13 mouse cellular contexts compared by ENCODE assay signal in the genomic region with DNA sequence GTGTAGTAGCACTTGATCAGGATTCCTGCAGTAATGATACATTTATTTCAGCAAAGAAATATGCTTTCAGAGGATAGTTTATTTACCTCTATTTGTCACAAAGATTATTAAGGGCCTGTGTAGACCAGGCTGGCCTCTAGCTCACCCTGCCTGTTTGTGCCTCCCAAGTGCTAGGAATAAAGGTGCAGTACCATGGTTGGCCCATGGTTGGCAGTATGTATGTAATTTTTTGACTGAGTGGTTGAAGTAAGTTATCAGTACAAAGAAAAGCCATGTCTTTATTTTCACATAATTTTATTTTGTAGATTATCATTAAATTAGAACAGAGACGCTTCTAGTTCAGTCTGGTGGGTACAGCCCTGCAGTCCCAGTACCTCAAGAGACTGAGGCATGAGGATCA.
DNase-seq lines count a peak whose midpoint lies in the region; ATAC-seq and TF ChIP-seq lines count a peak whose summit lies in the region.
"Had no signal": no experiment of that assay in that cellular context is flagged by ENCODE, and none has a peak within 500 bp of the region (broad histone marks: within the 10 kb centered on the region; RNA-seq: fewer than 3 reads in every experiment).

No protein-coding gene starts in this region.

- 89% methylated on average over 1 of the region's 1 CpGs for WGBS in hindbrain, postnatal 0 days
- WGBS in hindbrain, embryonic 11.5 days = 84% methylated on average over 1 of the region's 1 CpGs
- 100% methylated on average over 1 of the region's 1 CpGs for WGBS in liver, adult 2 months
- 64% methylated on average over 1 of the region's 1 CpGs for WGBS in liver, embryonic 11.5 days

- H3K27me3 ChIP-seq in hindbrain, postnatal 0 days (ENCODE audit: insufficient read depth, low read length) = no peaks in the 10 kb centered on the region
- no peaks in the 10 kb centered on the region for H3K27me3 ChIP-seq in hindbrain, embryonic 11.5 days (ENCODE audit: control insufficient read depth, insufficient read depth, low read length)
- no peaks in the 10 kb centered on the region for H3K27me3 ChIP-seq in liver, adult 2 months (ENCODE audit: control insufficient read depth, insufficient read depth, low read length)
- H3K27me3 ChIP-seq in liver, embryonic 11.5 days (replicated peaks; ENCODE audit: control insufficient read depth, insufficient read depth, low read length) = no peaks in the 10 kb centered on the region
- H3K27me3 ChIP-seq: neural tube, embryonic 13.5 days had no signal

- H3K36me3 ChIP-seq in hindbrain, postnatal 0 days (ENCODE audit: insufficient read depth, low read length) = no peaks in the 10 kb centered on the region
- H3K36me3 ChIP-seq in hindbrain, embryonic 11.5 days (ENCODE audit: control insufficient read depth, insufficient read depth, low read length) = no peaks in the 10 kb centered on the region
- no peaks in the 10 kb centered on the region for H3K36me3 ChIP-seq in liver, adult 2 months (ENCODE audit: control insufficient read depth, insufficient read depth, low read length)
- no peaks in the 10 kb centered on the region for H3K36me3 ChIP-seq in liver, embryonic 11.5 days (ENCODE audit: control insufficient read depth, insufficient read depth, low read length)
- H3K36me3 ChIP-seq: G1E; neural tube, embryonic 13.5 days had no signal

- ATAC-seq in hindbrain, postnatal 0 days = no peak
- no peak for ATAC-seq in hindbrain, embryonic 11.5 days (ENCODE audit: low FRiP score)
- no peak for ATAC-seq in liver, embryonic 11.5 days (replicated peaks; ENCODE audit: low FRiP score)
- ATAC-seq in monocyte, adult 5-6 weeks (replicated peaks; ENCODE audit: insufficient number of reproducible peaks, low FRiP score, low TSS enrichment, poor library complexity, severe bottlenecking) = no peak
- ATAC-seq: inflammation-experienced regulatory T-cells, adult 6 months had no signal

- peak; percentile 51 for TF ChIP-seq CTCF in hindbrain, postnatal 0 days (IDR thresholded peaks at IDR 0.05; ENCODE audit: low read depth)
- TF ChIP-seq CTCF in liver, adult 2 months (IDR thresholded peaks at IDR 0.05; ENCODE audit: low read depth, low read length) = peak; percentile 7; the same call in 1 of the 2 replicates

- H3K9me3 ChIP-seq in hindbrain, postnatal 0 days (ENCODE audit: low read length) = no peaks in the 10 kb centered on the region
- no peaks in the 10 kb centered on the region for H3K9me3 ChIP-seq in hindbrain, embryonic 11.5 days (ENCODE audit: control insufficient read depth, low read length)
- H3K9me3 ChIP-seq in liver, embryonic 11.5 days (ENCODE audit: control insufficient read depth, low read length) = no peaks in the 10 kb centered on the region
- H3K9me3 ChIP-seq: G1E; neural tube, embryonic 13.5 days had no signal

- no peak for DNase-seq in hindbrain, postnatal 0 days (ENCODE audit: low spot score)
- no peak for DNase-seq in hindbrain, embryonic 11.5 days (ENCODE audit: low spot score)
- DNase-seq in liver, adult 2 months (ENCODE audit: extremely low read depth, low read depth, low spot score) = no peak
- DNase-seq in liver, embryonic 11.5 days (ENCODE audit: low spot score) = no peak
- DNase-seq in 416B (ENCODE audit: low read depth) (peak; percentile 5), ES-CJ7 (ENCODE audit: low read depth, low spot score) (peak; percentile 15)
- no peak for DNase-seq in gastrocnemius, postnatal 14 days
- DNase-seq: adrenal gland, postnatal 25 days; thymus, adult 2 months had no signal

- intact Hi-C loops in gastrocnemius, postnatal 14 days (cut with DNase I; ENCODE audit: low total_unique reads) = no loop called here

- no peak overlapping the region for H3K4me3 ChIP-seq in hindbrain, postnatal 0 days (ENCODE audit: low read length)
- H3K4me3 ChIP-seq in hindbrain, embryonic 11.5 days (ENCODE audit: low read depth, low read length) = no peak overlapping the region
- no peak overlapping the region for H3K4me3 ChIP-seq in liver, adult 2 months (ENCODE audit: insufficient read depth, low read depth, low read length)
- no peak overlapping the region for H3K4me3 ChIP-seq in liver, embryonic 11.5 days (ENCODE audit: low read depth, low read length)
- H3K4me3 ChIP-seq: neural tube, embryonic 13.5 days had no signal

- no peaks in the 10 kb centered on the region for H3K4me1 ChIP-seq in hindbrain, postnatal 0 days (ENCODE audit: insufficient read depth, low read length)
- no peaks in the 10 kb centered on the region for H3K4me1 ChIP-seq in hindbrain, embryonic 11.5 days (replicated peaks; ENCODE audit: control insufficient read depth, insufficient read depth, low read length)
- no peaks in the 10 kb centered on the region for H3K4me1 ChIP-seq in liver, adult 2 months (ENCODE audit: control insufficient read depth, insufficient read depth, low read length)
- H3K4me1 ChIP-seq in liver, embryonic 11.5 days (replicated peaks; ENCODE audit: control insufficient read depth, insufficient read depth, low read length) = no peaks in the 10 kb centered on the region
- H3K4me1 ChIP-seq: neural tube, embryonic 13.5 days had no signal

- no peak for TF ChIP-seq POLR2A in liver, adult 2 months (IDR thresholded peaks at IDR 0.05; ENCODE audit: extremely low read depth, insufficient read depth, low read length)

- no peak overlapping the region for H3K27ac ChIP-seq in hindbrain, postnatal 0 days
- no peak overlapping the region for H3K27ac ChIP-seq in hindbrain, embryonic 11.5 days (ENCODE audit: low read depth, low read length)
- H3K27ac ChIP-seq in liver, adult 2 months (replicated peaks; ENCODE audit: insufficient read depth, low read depth, low read length) = no peak overlapping the region
- no peak overlapping the region for H3K27ac ChIP-seq in liver, embryonic 11.5 days (ENCODE audit: low read depth, low read length)
- H3K27ac ChIP-seq: neural tube, embryonic 13.5 days had no signal

- no peaks in the 10 kb centered on the region for H3K79me2 ChIP-seq in liver, adult 2 months (ENCODE audit: control insufficient read depth, insufficient read depth, low read length)

- H3K4me2 ChIP-seq in hindbrain, postnatal 0 days (ENCODE audit: low read depth, low read length) = no peak overlapping the region
- H3K4me2 ChIP-seq in hindbrain, embryonic 11.5 days (replicated peaks; ENCODE audit: low read depth, low read length) = no peak overlapping the region
- no peak overlapping the region for H3K4me2 ChIP-seq in liver, embryonic 11.5 days
- H3K4me2 ChIP-seq: neural tube, embryonic 13.5 days had no signal

- H3K9ac ChIP-seq in hindbrain, postnatal 0 days (replicated peaks; ENCODE audit: low read length) = no peak overlapping the region
- H3K9ac ChIP-seq in hindbrain, embryonic 11.5 days (ENCODE audit: low read depth, low read length) = no peak overlapping the region
- H3K9ac ChIP-seq in liver, adult 2 months (ENCODE audit: low read depth, low read length) = no peak overlapping the region
- H3K9ac ChIP-seq in liver, embryonic 11.5 days (ENCODE audit: low read depth, low read length) = no peak overlapping the region
- H3K9ac ChIP-seq: neural tube, embryonic 13.5 days had no signal

Comparison
In these comparisons a context has a peak if more than half of its experiments do, and no peak if none do; other contexts are left out.
1. DNase-seq: peak in 416B (single experiment) and ES-CJ7 (single experiment); none in hindbrain, postnatal 0 days (single experiment), hindbrain, embryonic 11.5 days (single experiment), liver, adult 2 months (single experiment), liver, embryonic 11.5 days (single experiment) and gastrocnemius, postnatal 14 days (single experiment).